Mouse (Mus musculus): ENCODE measurements around the gene Ndufc1. TPM values are rescaled to one million over a fixed set of nuclear protein-coding genes. Genes with fewer than 3 reads are reported as not detected.
"Not testable (repeated sequence)": the region's sequence is repeated elsewhere in the genome, so short reads cannot be mapped to it uniquely, and the experiment has no call there.

Gene Ndufc1
- total RNA-seq, 2 experiments from 2014 or later, result 94.9 to 175 TPM

- ATAC-seq (replicated peaks; ENCODE audit: poor library complexity), result no peak
Measured at GRCm38 (mm10) chr3:51371826-51372225, 37.0 kb downstream of the Ndufc1 start.

GRCm38 (mm10) chr3:51368011-51368410, 40.8 kb downstream of the Ndufc1 start:
- no peak for ATAC-seq (replicated peaks; ENCODE audit: poor library complexity)

GRCm38 (mm10) chr3:51366926-51367325, 41.9 kb downstream of the Ndufc1 start:
- peak; percentile 35 for ATAC-seq (replicated peaks; ENCODE audit: poor library complexity)

- ATAC-seq (replicated peaks; ENCODE audit: poor library complexity), result peak; percentile 35
Measured at GRCm38 (mm10) chr3:51365517-51365882, 43.3 kb downstream of the Ndufc1 start.

GRCm38 (mm10) chr3:51364703-51365516, 43.9 kb downstream of the Ndufc1 start:
- peak; percentile 93 for ATAC-seq (replicated peaks; ENCODE audit: poor library complexity)

- ATAC-seq (replicated peaks; ENCODE audit: poor library complexity), result no peak
Measured at GRCm38 (mm10) chr3:51361066-51361465, 47.7 kb downstream of the Ndufc1 start.

- 0 out of 2 replicates have a peak, but pooled peaks have one; percentile 3 for ATAC-seq (replicated peaks; ENCODE audit: poor library complexity)
Measured at GRCm38 (mm10) chr3:51359558-51360307, 49.1 kb downstream of the Ndufc1 start.

GRCm38 (mm10) chr3:51358660-51359557, 49.9 kb downstream of the Ndufc1 start:
- ATAC-seq (replicated peaks; ENCODE audit: poor library complexity), result peak; percentile 68

GRCm38 (mm10) chr3:51358181-51358580, 50.6 kb downstream of the Ndufc1 start:
- ATAC-seq (replicated peaks; ENCODE audit: poor library complexity), result peak; percentile 57

- no peak for ATAC-seq (replicated peaks; ENCODE audit: poor library complexity)
Measured at GRCm38 (mm10) chr3:51357624-51358023, 51.2 kb downstream of the Ndufc1 start.

GRCm38 (mm10) chr3:51357078-51357477, 51.7 kb downstream of the Ndufc1 start:
- ATAC-seq (replicated peaks; ENCODE audit: poor library complexity), result no peak

GRCm38 (mm10) chr3:51354956-51355355, 53.8 kb downstream of the Ndufc1 start:
- not testable (repeated sequence) for ATAC-seq (replicated peaks; ENCODE audit: poor library complexity)

Other genes starting within 250 kb of the Ndufc1 start
- 17.2 and 20.3 TPM in 2 replicates for gene Noct, start 184.5 kb downstream of the Ndufc1 start, total RNA-seq (2015)
- 6.0 and 7.8 TPM in 2 replicates for gene Noct, start 184.5 kb downstream of the Ndufc1 start, total RNA-seq (2017)
- gene Elf2, start 68.3 kb downstream of the Ndufc1 start, total RNA-seq (2015), result 40.3 and 43.1 TPM in 2 replicates
- 96.0 and 124 TPM in 2 replicates for gene Elf2, start 68.3 kb downstream of the Ndufc1 start, total RNA-seq (2017)
- not detected in 2 replicates for gene Mgarp, start 12.2 kb downstream of the Ndufc1 start, total RNA-seq (2015)
- not detected in 2 replicates for gene Mgarp, start 12.2 kb downstream of the Ndufc1 start, total RNA-seq (2017)
- 126 and 131 TPM in 2 replicates for gene Naa15, start 6.2 kb upstream of the Ndufc1 start, total RNA-seq (2015)
- gene Naa15, start 6.2 kb upstream of the Ndufc1 start, total RNA-seq (2017), result 69.8 and 118 TPM in 2 replicates
- 8.4 and 12.2 TPM in 2 replicates for gene Rab33b, start 74.9 kb upstream of the Ndufc1 start, total RNA-seq (2015)
- gene Rab33b, start 74.9 kb upstream of the Ndufc1 start, total RNA-seq (2017), result 9.1 and 13.3 TPM in 2 replicates
- gene Setd7, start 151.9 kb upstream of the Ndufc1 start, total RNA-seq (2015), result 38.2 and 38.9 TPM in 2 replicates
- gene Setd7, start 151.9 kb upstream of the Ndufc1 start, total RNA-seq (2017), result 25.8 and 30.2 TPM in 2 replicates